Mouse (Mus musculus) embryonic facial prominence, embryonic 12.5 days (tissue): ENCODE measurements at regions not wholly inside any gene's neighbourhood (a gene's known extent, or its start where the extent isn't known, plus 50 kb on each side); places are given as distances from the start of the nearest gene placed in this dataset.

Source experiments
- ATAC-seq: fragments of 200-750 bp; cut with Nextera tagmentation; 2 replicates; pipeline ENCODE4 v1.8.0; 2017; ENCODE audit not compliant: insufficient number of reproducible peaks, insufficient read depth, low FRiP score, low TSS enrichment
- H3K27ac ChIP-seq: fragments of 300-500 bp; sonication (generic); 2 replicates; pipeline ENCODE4 v1.5.1; 2016; ENCODE audit warnings: mild to moderate bottlenecking
- H3K27me3 ChIP-seq: fragments of 300-500 bp; sonication (generic); 2 replicates; pipeline ENCODE4 v1.6.1; 2016; ENCODE audit warnings: mild to moderate bottlenecking, moderate library complexity
- H3K36me3 ChIP-seq: fragments of 300-500 bp; sonication (generic); 2 replicates; pipeline ENCODE4 v1.6.1; 2016; ENCODE audit warnings: mild to moderate bottlenecking
- H3K4me1 ChIP-seq: fragments of 300-500 bp; sonication (generic); 2 replicates; pipeline ENCODE4 v1.6.1; 2016
- H3K4me2 ChIP-seq: fragments of 300-500 bp; sonication (generic); replicated peaks from 2 replicates; pipeline ENCODE4 v1.6.1; 2016; ENCODE audit warnings: mild to moderate bottlenecking, moderate library complexity
- H3K4me3 ChIP-seq: fragments of 300-500 bp; sonication (generic); 2 replicates; pipeline ENCODE4 v1.5.1; 2016; ENCODE audit warnings: mild to moderate bottlenecking
- H3K9ac ChIP-seq: fragments of 300-500 bp; sonication (generic); 2 replicates; pipeline ENCODE4 v1.6.1; 2016; ENCODE audit warnings: mild to moderate bottlenecking, moderate library complexity
- H3K9me3 ChIP-seq: fragments of 300-500 bp; sonication (generic); 2 replicates; pipeline ENCODE4 v1.6.1; 2016; ENCODE audit warnings: mild to moderate bottlenecking, moderate library complexity
- WGBS: fragments of 180-500 bp; shearing (Covaris S2); methylation state at CpG from one replicate; pipeline ENCODE4 v1.1.7; 2016; 5-methylcytosine and 5-hydroxymethylcytosine counted together

DNA sequence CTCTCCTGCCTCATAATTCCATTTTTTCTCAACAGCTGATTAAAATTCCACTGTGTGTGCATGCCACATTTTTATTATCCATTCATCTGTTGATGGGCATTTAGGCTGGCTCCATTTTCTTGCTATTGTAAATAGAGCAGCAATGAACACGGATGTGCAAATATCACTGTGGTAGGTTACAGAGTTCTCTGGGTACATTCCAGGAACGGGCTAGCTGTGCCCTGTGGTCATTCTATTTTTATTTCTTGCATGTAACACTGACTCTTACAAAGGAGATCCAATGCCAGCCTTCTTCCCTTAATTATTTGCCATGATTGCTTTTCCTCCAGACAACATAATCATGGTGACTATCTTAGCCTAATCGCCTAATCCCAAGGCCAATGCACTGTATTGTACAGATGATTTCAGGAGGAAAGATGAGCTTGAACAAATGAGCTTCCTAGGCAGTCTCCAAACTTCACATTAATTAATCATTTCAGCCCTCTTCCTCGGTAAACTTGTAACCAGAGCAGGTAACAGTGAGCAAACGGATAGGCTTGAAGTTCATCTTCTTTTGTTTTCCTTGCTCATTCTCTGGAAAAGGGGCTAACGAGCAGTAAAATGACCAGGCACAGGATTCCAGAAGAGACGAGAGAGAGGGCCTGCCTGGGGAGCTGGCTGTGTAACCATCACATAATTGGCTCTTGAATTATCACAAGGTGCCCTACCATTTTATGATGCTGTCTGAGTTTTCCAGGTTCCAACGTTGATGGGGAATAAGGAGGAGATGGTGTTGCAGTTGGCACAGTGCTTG is 77.6 kb upstream of the Ppp2r3a start:
- Histone ChIP-seq H3K27me3 (no peaks in the 10 kb centered on the region), H3K9ac (no peak overlapping the region), H3K4me1 (no peaks in the 10 kb centered on the region), H3K36me3 (no peaks in the 10 kb centered on the region), H3K27ac (no peak overlapping the region), H3K4me2 (no peak overlapping the region), H3K9me3 (no peaks in the 10 kb centered on the region), H3K4me3 (no peak overlapping the region)
- ATAC-seq, result no peak
- 70% methylated on average over 8 of the region's 8 CpGs for WGBS

DNA sequence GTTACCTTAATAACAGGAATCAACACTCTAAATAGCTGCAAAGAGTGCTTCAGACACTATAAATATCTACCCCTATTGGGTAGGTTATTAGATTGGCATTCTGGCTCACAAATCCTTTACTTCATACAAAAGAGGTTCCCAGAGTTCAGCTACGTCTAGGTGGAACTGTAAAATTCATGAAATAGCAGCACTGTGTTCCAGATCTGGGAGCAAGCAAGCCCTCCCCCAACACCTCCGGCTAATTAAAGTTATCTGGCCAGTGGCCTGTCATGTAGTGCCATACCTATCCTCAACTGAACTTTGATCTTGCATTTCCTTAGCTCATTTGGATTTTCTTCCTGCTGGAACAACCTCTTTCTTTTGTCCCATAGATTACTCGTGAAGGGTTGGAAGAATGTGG is 75.4 kb upstream of the Ppp2r3a start:
- Histone ChIP-seq H3K36me3 (no peaks in the 10 kb centered on the region), H3K27me3 (no peaks in the 10 kb centered on the region), H3K4me1 (no peaks in the 10 kb centered on the region), H3K9me3 (no peaks in the 10 kb centered on the region), H3K27ac (no peak overlapping the region), H3K9ac (no peak overlapping the region), H3K4me2 (no peak overlapping the region), H3K4me3 (no peak overlapping the region)
- no peak for ATAC-seq
- 49% methylated on average over 3 of the region's 3 CpGs for WGBS

DNA sequence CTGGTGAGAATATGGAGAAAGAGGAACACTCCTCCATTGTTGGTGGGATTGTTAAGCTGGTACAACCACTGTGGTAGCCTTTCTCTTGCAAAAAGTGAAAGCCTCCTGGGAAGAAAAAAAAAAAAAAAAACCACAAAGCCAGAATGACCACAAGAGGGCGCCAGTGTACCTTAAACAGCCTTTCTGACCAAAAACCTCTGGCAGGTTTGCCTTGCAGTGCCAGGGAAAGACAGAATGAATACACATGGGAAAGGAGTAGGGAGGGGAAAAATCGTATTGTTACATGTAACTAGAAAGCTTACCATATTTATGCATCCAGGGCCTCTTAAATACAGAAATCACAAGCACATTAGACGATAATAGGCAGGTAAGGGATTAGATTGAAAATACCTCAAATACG is 62.4 kb upstream of the Ppp2r3a start:
- no peaks in the 10 kb centered on the region for H3K4me1 ChIP-seq
- no peaks in the 10 kb centered on the region for H3K27me3 ChIP-seq
- H3K9me3 ChIP-seq, result no peaks in the 10 kb centered on the region
- no peak overlapping the region for H3K9ac ChIP-seq
- H3K4me2 ChIP-seq, result no peak overlapping the region
- H3K36me3 ChIP-seq, result no peaks in the 10 kb centered on the region
- 45% methylated on average over 4 of the region's 4 CpGs for WGBS
- no peak for ATAC-seq
- H3K4me3 ChIP-seq, result no peak overlapping the region
- H3K27ac ChIP-seq, result no peak overlapping the region

DNA sequence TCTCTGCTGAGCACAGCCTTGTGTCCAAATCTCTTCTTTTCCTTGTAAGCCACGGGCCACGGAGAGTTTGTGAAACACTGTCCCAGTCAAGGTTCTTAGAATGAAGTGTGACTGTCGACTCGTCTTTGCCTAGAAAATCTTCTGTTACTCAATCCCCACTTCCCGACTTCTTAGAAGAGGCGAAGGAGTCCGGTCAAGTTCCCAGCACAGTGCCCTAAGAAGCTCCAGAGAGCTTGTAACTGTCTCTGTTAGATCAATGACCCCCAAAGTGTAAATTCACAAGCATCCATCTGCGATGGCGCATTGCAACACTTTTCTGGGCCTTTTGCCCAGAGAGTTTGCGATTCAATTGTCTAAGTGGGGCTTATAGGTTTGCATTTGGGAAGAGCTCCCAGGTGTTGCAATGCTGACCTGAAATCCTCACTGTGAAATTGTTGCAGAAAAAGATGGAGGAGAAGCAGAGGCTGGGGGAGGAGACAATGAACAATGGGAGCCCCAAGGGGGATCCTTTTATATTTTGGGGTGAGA is 54.9 kb upstream of the Ppp2r3a start:
- H3K9ac ChIP-seq, result no peak overlapping the region
- no peak overlapping the region for H3K27ac ChIP-seq
- no peaks in the 10 kb centered on the region for H3K4me1 ChIP-seq
- WGBS, result 91% methylated on average over 10 of the region's 10 CpGs
- H3K27me3 ChIP-seq, result no peaks in the 10 kb centered on the region
- no peak for ATAC-seq
- no peak overlapping the region for H3K4me2 ChIP-seq
- H3K9me3 ChIP-seq, result no peaks in the 10 kb centered on the region
- no peak overlapping the region for H3K4me3 ChIP-seq
- no peaks in the 10 kb centered on the region for H3K36me3 ChIP-seq

DNA sequence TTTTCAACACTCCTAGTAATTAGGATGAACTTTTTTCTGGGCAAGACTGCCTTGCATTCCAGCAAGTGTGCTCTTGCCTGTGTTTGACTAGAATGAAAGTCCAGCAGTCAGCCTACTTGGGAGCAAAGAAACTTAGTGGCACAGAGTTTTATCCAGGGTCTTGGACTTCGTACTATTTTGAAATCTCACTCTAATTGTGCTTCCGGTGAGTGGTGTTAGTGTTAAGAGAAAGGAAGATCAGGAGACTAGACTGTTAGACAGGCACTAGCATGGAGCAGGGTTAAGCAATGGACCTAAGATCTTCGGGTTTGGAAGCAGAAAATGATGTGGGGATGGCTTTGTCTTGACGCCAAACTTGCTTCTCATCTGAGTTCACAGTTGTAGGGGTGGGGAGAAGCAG is 54.1 kb upstream of the Ppp2r3a start:
- Histone ChIP-seq H3K4me3 (no peak overlapping the region), H3K9ac (no peak overlapping the region), H3K4me1 (no peaks in the 10 kb centered on the region), H3K36me3 (no peaks in the 10 kb centered on the region), H3K27me3 (no peaks in the 10 kb centered on the region), H3K4me2 (no peak overlapping the region), H3K27ac (no peak overlapping the region), H3K9me3 (no peaks in the 10 kb centered on the region)
- ATAC-seq, result no peak
- 86% methylated on average over 4 of the region's 4 CpGs for WGBS
